Mouse (Mus musculus) spleen, adult 12 weeks (tissue): ENCODE results near the gene Rem2.

ENCODE experiments used
- DNase-seq: peaks from one replicate; pipeline ENCODE4 v3.0.0; 2022; ENCODE audit warnings: low spot score

Gene Rem2

DNA sequence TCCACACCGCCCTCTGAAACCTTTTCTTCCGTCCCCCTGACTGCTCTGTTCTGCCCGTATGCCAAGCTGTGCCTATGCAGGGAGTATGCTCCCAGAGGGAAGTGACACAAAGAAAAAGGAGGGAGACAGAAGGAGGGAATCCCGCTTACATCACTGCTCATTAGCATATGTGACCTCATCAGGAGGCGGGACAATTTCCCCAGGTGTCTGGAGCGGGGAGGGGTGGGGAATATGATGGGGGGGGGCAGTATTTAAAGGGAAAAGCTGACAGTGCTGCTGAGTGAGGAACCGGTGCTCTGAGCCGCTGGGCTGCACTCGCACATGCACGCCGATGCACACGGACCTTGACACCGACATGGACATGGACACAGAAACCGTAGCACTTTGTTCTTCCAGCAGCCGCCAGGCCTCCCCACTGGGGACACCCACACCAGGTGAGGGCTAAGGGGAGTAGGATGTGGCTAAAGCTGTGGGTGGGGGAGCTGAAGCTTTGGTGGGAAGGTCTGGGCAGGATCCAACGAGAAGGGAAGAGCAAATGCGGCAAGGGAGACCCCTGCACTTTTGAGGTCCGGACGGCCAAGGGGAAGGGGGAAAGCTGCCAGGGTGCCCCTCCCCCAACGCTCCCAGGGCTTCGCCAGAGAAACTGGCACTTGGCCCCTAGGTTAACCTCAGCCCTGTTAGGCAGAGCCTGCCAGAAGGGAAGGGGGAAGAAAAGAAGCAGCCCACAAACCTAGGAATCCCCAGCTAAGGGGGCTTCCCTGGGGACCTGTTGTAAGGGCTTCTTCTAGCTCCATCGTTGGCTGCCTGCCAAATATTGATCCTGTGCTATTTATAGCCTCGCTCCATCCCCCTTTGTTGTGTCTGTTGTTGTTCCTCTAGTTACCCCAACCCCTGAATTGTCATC lies at the start of gene Rem2:
TSS of gene Rem2 (plus strand) at position 160 of the 904 bp plus-strand sequence.
- DNase-seq: no peak

DNA sequence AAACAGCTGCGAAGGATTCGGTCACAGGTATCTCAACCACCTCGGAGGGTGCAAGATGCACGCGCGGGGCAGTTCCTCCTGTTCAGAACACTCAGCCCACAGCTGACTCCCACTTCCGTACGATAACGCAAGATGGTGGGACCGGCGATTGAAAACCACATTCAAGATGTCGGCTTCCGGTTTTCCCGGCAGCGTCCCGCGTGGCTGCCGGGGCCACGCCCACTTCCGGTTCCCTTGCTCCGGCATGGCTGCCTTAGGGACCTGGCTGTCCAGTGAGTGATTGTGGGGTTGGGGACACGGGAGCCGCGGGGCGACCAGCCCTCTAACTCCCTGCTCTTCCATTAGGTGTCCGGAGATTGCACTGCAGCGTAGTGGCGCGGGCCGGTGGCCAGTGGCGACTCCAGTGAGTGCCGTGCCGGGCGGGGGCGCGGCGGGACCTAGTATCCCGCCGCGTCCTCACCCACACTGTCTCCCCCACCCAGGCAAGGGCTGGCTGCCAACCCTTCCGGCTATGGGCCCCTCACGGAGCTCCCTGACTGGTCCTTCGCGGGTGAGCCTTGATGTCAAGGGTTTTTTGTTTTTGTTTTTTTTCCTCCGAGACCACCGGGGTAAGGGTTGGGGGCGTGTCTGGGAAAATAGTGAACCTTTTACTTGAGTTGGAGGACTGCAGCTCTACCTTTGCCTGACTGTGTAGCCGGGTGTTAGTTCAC lies 49.1 kb upstream of the Rem2 start, which contains the start of gene Mrpl52:
TSS of gene Mrpl52 (plus strand) at position 221 of the 710 bp plus-strand sequence.
- peak; percentile 74 for DNase-seq

DNA sequence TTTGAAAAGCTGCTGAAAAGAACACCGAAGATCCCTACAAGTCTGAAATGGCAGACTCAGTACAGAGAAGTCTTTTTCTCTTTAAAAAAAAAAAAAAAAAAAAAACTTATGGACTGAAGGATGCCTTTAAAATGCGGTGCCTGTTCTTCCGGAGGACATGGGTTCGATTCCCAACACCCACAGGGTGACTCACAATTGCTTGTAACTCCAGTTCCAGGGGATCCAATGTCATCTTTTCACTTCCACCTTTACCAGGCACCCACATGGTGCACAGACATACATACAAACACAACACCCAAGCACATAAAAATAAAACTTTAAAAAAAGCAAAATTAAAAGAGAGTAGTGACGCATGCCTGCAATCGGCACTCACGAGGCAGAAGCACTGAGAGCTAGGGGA lies 48.2 kb upstream of the Rem2 start:
- no peak for DNase-seq

DNA sequence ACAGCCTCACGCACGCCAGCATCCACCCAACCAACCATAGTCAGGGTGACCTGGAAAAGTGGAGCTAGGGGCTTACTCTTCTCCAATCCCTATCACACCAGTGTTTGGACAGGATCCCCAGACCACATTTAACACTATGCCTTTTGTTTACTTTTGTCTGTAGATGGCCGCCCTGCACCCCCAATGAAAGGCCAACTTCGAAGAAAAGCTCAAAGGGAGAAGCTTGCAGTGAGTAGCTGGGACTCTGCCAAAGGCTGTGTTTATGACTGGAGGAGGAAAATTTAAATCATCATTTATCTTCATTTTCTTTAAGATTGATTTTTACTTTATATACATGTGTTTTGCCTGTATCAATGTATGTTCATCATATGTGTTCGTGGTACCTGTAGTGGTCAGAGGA lies 47.5 kb upstream of the Rem2 start:
- no peak for DNase-seq

DNA sequence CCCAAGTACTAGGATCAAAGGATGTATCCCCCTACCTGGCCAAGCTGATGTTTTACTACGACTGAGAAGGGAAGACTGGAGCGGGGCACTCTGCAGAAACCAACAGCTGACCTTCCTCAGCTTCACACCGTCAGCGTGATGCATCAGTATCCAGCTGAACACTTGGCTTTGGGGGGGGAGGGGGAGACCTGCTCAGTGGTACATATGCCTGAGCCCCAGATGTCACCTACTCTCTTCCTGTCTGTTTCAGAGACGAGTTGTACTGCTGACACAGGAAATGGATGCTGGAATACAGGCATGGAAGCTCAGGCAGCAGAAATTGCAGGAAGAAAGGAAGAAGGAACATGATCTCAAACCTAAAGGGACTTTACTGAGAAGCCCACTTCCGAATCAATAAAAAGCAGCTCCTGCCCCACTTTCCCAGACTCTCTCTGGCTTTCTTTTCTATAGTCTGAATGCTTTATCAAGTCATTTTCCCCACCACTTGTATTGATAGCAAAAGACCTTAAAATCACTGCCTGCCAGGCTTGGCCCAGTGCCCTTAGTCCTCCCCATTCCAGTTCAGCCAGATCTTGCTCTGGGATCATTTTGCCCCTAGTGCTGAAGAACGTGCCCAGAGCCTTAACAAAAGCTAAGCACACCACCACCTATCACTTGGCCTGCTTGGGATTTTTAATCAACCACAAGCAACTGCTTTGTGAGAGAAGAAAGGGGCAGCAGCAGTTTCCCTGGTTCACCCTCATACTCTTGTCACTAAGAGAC lies 46.4 kb upstream of the Rem2 start:
- no peak for DNase-seq

DNA sequence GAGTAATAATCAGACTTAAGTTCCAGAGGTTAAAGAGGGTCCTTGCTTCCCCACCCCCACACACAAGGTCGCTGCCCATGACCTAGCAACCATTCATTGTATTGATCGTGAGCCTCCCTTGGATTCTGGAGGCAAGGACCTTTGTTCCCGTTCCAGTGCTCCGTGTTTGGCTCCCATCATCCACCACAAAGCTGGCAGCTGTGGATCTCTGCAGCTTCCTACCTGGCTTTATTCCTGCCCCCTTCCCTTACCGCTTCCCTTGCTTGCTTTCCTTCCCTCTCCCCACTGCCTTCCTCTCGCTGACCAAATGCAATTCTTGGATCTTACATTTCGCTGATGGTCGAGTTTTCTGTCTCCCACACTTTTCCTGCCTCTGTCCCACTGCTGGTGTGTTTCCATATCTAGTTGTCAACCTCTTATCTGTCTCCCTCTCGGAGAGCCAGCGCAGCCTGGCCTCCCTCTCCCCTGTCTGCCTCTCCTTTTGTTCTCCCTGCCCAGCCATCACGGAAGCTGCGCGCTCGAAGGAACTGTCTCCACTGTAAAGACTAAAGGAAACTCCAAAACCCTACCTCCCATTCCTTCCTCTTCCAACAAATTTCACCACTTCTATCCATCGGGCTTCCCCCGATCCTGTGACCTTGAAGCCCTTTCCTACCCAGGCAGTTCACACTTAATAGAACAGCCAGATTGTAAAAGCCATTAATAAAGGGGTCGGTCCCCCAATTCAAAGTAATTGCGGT lies 45.3 kb upstream of the Rem2 start:
- DNase-seq: no peak

DNA sequence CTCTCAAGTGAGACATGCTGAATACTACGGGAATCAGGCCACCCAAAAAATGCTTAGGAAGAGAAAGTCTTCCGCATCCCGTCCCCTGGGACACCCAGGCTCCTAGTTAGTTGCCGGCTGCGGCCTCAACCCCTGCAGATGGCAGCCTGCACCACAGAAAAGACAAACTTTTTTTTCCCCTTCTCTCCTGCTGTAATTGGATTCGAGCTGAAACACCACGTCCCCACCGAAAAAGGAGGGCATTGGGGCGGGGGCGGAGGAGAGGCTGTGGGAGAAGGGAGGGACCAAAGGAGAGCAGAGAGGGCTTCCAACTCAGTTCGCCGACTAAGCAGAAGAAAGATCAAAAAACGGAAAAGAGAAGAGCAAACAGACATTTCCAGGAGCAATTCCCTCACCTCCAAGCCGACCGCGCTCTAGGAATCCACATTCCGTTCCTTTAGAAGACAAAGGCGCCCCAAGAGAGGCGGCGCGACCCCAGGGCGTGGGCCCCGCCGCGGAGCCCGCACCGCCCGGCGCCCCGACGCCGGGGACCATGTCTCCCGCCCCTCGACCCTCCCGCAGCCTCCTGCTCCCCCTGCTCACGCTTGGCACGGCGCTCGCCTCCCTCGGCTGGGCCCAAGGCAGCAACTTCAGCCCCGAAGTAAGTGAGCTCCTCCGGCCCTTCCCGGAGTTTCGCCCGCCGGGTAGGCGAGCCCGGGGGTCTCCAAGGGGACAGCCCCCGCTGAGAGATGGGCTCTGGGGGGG lies 44.4 kb upstream of the Rem2 start, which contains the start of gene Mmp14:
TSS of gene Mmp14 (plus strand) at position 279 of the 744 bp plus-strand sequence.
- DNase-seq: no peak

DNA sequence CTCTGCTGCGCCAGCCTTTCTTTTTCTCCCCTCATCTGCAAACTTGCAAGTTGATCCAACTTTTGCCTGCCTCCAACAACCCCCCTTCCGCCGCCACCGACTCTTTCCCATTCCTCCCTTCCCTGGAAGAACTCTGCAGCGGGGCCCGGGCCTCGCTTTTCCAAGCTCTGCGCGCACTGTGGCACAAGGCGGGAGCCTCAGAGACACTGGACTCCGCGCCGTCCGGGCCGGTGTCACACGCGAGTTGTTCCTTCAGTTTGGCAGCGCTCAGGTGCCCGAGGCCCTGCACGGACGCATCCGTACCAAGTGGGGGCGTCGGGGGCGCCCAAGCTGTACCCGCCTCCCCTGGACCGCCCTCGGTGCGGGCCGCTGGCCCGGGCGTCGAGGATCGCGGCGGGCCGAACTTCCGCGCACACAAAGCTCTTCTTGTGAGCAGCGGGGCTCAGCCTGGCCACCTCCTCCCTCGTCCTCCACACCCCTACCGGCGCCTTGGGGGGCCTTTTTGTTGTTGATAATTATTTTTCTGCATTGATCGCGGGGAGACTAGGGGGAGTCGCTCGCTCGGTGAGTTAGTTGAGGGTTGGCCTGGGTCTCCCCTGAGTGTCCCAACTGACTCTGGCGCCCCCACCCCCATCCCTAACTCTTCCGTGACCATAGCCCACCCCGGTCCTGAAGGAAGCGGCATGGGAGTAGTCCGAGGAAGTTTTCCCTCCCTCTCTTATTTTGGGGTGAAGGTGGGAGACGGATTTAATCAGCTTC lies 43.6 kb upstream of the Rem2 start:
- DNase-seq: no peak

DNA sequence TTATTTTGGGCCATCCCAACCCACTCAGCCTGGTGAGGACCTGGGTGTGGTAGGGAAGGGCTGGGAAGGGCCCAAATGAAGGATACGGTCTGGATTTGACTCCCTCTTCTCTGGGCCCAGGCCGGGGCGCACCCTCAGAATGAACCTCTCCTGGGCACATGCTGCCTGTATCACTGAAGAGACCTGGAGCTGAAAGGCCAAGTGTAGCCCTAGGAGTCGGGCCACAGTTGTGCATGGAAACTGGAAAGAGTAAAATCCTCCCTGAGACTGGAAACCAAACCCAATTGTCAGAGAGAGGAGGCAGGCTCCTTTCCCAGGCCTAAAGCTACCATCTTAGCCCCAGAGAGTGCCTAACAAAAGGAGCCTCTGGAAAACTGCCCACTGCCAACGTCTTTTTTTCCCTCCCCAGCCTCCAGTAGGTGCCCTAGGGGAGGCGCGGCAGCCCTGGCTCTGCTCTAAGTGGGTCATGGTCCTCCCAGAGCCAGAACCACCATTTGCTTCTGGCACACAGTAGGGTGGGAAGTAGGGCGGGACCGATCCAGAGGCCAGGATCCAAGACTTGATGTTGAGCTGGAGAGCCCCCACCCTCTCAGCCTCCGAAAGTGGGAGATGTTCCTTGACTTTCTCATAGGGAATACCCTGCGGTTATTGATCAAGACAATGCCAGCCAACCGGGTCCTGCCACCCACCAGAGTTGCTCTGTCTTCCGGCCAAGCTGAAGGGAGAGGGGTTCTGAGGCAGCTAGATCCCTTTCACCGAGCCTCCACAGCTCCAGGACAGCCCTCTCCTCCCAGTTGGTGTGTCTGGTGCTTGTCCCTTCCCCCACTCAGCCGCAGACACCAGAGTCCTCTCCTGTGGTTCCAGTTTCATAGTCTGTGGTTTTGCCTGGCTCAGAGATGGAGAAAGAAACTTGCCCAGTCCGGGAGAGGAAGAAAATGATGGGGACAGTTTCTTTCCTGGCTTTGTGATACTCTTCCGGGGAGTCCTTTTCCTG lies 42.8 kb upstream of the Rem2 start:
- no peak for DNase-seq

DNA sequence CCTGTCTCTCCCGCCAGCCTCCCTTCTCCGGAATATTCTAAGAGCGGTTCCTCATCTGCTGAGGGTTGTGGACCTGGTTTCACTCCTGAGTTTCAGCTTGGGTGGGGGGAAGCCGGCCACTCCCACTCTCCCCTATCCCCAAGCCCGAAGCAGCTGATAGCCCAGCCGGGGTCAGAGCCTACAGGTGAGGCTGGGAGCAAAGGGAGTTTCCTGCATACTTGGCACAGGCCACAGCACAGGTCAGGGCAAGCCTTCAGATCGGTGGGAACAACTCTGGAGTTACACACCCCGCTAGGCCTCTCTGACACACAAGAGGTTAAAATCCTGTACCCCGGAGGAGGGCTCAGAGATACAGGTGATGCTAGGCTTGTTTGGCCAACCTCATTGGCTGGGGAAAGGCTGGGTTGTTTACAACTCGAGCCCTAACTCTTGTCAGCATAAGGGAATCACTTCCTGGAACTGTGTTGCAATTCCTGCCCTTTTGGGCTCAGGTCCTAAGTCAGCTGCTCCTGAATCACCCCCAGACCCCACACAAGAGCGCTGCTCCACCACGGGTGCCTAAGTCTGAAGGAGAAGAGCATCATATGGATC lies 41.9 kb upstream of the Rem2 start:
- no peak for DNase-seq

DNA sequence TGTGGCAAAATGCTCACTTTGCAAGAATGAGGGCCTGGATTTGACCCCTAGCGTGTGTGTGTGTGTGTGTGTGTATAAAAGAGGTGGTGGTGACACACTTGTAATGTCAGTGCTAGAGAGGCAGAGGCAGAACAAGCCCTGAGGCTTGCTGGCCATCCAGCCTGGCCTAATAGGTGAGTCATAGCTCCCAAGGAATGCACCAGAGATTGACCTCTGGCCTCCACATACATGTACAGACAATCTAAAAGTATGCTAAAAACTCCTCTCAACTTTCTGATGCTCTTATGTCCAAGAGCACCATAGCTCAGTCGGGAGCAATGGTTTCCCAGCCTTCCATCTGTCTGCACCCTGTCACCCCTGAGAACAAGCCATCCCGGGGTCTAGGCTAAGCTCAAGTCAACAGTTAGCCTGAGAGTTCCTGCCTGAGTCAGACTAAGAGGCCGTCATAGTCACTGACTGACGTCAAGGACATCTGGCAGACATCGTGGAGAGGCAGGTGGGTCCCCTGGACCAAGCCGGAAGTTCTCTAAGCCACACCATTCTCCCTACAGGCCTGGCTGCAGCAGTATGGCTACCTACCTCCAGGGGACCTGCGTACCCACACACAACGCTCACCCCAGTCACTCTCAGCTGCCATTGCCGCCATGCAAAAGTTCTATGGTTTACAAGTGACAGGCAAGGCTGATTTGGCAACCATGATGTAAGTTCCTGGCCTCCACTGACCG lies 40.5 kb upstream of the Rem2 start:
- no peak for DNase-seq

DNA sequence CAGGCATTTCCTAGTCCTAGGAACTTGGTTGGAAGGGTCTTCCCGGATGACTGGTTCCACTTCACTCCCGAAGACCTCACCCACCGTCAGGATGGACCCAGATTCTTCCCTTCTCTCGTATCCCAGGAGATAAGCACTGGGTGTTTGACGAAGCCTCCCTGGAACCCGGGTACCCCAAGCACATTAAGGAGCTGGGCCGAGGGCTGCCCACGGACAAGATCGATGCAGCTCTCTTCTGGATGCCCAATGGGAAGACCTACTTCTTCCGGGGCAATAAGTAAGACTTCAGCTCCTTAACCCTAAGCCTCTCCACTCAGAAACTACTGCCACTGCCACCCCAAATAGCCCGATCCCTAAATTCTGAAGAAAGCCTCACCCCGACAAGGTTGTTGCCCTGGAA lies 36.7 kb upstream of the Rem2 start:
- DNase-seq: no peak

DNA sequence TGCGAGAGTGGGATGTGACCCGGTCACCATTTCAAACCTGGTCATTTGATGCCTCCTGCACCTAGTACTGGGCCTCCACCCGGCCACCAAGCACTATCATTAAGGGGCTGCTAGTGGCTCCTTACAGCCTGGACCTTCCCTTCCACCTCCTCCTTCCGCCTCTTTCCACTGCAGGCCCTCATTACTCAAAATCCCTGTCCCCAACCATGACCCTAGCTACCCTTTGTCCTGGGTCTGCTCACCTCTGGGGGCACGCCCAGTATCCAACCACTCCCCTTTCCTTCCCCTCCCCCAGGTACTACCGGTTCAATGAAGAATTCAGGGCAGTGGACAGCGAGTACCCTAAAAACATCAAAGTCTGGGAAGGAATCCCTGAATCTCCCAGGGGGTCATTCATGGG lies 36.3 kb upstream of the Rem2 start:
- no peak for DNase-seq

DNA sequence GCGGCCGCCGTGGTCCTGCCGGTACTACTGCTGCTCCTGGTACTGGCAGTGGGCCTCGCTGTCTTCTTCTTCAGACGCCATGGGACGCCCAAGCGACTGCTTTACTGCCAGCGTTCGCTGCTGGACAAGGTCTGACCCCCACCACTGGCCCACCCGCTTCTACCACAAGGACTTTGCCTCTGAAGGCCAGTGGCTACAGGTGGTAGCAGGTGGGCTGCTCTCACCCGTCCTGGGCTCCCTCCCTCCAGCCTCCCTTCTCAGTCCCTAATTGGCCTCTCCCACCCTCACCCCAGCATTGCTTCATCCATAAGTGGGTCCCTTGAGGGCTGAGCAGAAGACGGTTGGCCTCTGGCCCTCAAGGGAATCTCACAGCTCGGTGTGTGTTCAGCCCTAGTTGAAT lies 35.4 kb upstream of the Rem2 start:
- DNase-seq: no peak

DNA sequence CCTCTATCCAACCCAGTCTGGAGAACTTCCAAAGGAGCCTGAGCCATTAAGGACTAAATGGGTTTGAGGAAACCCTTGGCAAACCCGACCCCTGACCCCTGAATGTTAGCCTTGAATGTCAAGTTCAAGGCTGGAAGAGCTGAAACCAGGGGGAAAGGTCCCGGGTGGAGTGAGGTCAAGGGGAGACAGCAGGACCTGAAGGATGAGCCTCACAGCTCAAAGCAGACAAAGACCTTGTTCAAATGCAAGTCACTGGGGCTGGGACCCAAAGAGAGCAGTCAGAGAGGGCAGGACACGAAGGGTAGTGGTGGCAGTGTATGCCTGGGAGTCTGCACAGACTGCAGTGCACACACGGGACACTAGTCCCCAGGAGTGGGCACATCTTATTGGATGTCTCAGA lies 34.5 kb upstream of the Rem2 start:
- DNase-seq: no peak

DNA sequence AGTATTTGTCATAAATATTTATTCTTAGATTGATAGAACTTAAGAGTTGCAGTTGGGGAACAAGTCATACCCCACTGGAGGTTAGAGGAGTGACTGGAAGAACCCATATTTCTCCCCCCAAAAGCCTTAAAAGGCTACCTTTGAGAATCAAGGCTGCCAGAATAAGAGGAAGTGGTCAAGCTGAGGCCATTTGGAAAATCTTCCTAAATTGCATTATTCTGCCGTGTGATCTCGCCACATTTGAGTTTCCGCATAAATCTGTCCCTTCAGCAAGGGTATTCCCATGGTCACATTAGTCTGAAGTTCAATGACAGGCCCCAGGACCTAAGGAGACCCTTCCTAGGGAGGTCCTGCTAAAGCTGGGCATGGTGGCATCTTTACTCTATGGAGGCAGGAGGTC lies 33.4 kb upstream of the Rem2 start:
- DNase-seq: no peak

DNA sequence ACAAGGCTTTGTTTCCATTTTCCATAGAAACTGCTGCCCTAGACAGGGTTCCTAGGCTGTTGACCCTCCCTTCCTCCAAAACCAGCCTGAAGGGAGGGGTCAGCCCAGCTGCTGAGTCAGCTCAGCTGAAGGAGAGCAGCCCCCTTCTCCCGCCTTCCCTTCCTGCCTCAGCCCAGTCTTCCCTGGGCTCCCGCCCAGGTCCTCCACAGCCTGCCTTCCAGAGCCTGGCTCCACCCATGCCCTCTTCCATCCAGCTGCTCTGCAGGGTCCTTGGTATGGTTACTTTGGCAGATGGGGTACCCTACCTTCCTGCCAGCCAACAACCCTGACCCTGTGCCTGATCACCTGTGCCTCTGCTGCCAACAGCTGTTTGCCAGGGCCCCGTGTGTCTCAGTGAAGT lies 32.7 kb upstream of the Rem2 start:
- DNase-seq: no peak
